Mouse (Mus musculus) hematopoietic multipotent progenitor cell, adult 10-12 weeks (in vitro differentiated cells): ENCODE results near the gene Cst7. TPM values are rescaled to one million over a fixed set of nuclear protein-coding genes. Genes with fewer than 3 reads are reported as not detected.

Experiments
- polyA plus RNA-seq: library from polyadenylated mRNA; stranded (reverse); fragments of >175 nt; gene quantifications from 2 replicates; pipeline ENCODE4 v1.2.3, GENCODE M21; 2012; ENCODE audit warnings: low replicate concordance

Cst7 gene
- 1.3 and 1.5 TPM in 2 replicates for polyA plus RNA-seq

GRCm38 (mm10) chr2:150569847-150570590, at the start of gene Cst7:
Gene Cst7, plus strand, starts transcription at chr2:150570415.

DNA sequence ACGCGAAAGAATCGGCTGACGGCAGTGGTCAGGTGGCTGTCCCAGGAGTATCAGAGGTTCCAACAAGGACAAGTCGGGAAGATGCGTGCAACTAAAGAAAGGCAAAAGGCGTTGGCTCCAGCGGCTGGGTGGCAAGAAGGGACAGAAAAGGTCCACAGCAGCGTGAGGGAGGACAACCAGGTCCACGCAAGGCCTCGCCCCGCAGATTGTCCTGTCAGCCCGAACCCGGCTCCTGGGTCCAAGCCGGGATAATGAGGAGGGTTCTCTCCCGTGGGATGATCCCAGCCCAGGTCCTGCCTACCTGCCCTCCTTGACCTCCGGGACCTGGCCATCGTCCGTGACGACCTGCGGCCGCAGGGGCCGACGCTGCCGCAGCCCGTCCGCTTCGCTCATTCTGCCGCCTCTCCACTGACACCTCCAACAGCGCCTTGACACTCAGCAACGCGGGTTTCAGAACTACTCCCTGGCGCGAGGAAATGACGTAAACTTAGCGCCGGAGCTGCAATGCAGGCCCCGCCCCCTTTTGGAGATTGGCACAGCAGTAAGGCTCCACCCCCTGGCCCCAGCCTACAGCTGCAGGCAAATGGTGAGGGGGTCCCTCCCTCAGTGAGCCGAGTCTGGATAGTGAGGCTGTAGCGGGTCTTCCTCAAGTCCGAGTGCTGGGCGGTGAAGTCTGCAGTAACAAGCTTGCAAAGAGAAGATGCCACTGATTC, 38.0 kb downstream of the Cst7 start, which contains the start of gene Apmap:
Gene Apmap, minus strand, starts transcription at position 481 of the 713 bp plus-strand sequence.

Other genes with a start within 250 kb of the Cst7 start
- gene Gm10130, start 246.7 kb upstream of the Cst7 start, polyA plus RNA-seq = not detected in 2 replicates
- gene 3300002I08Rik, start 207.7 kb upstream of the Cst7 start, polyA plus RNA-seq = not detected in 2 replicates
- 0.06 TPM in 1 of 2 replicates, not detected in the other for gene Zfp442, start 118.9 kb upstream of the Cst7 start, polyA plus RNA-seq
- gene Zfp345, start 85.3 kb upstream of the Cst7 start, polyA plus RNA-seq = not detected in 2 replicates
- 32.5 and 120 TPM in 2 replicates for gene Apmap, start 38.2 kb downstream of the Cst7 start, polyA plus RNA-seq
- gene Acss1, start 98.1 kb downstream of the Cst7 start, polyA plus RNA-seq = 19.7 and 56.1 TPM in 2 replicates
- 0.09 TPM in 1 of 2 replicates, not detected in the other for gene Vsx1, start 118.9 kb downstream of the Cst7 start, polyA plus RNA-seq
- gene Entpd6, start 178.6 kb downstream of the Cst7 start, polyA plus RNA-seq = 41.2 and 59.2 TPM in 2 replicates
- gene Pygb, start 216.3 kb downstream of the Cst7 start, polyA plus RNA-seq = 27.6 and 69.9 TPM in 2 replicates